Mouse (Mus musculus): ENCODE results near the gene Pitpnm3. TPM values are rescaled to one million over a fixed set of nuclear protein-coding genes. Genes with fewer than 3 reads are reported as not detected.

Gene Pitpnm3
- total and polyA plus RNA-seq, 2 experiments = 0.06 to 0.18 TPM

DNA sequence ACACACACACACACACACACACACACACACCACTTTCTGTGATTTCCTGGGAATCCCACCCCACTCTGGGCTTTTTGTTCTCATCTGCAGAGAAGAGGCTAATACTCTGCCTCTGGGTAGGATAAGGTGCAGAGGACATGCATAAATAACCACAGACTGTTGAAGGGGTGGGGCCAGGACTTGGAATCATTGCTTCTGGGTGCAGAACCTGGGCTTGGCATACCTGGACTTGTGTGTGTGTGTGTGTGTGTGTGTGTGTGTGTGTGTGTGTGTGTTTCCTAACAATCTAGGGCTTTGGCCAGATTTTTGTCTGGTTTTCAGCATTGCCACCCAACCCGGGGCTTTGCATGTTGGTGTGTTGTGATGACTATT is 10.3 kb upstream of the Pitpnm3 start:
- TF ChIP-seq CTCF (IDR thresholded peaks at IDR 0.05; ENCODE audit: low read depth, low read length) (no peak), POLR2A (IDR thresholded peaks at IDR 0.05; ENCODE audit: extremely low read depth, insufficient read depth, low read length) (no peak)
- Histone ChIP-seq H3K36me3 (ENCODE audit: control insufficient read depth, insufficient read depth, low read length) (no peaks in the 10 kb centered on the region), H3K27me3 (ENCODE audit: control insufficient read depth, insufficient read depth, low read length) (no peaks in the 10 kb centered on the region), H3K4me1 (ENCODE audit: control insufficient read depth, insufficient read depth, low read length) (no peaks in the 10 kb centered on the region), H3K9ac (ENCODE audit: low read depth, low read length) (no peak overlapping the region), H3K4me3 (ENCODE audit: insufficient read depth, low read depth, low read length) (no peak overlapping the region), H3K79me2 (ENCODE audit: control insufficient read depth, insufficient read depth, low read length) (no peaks in the 10 kb centered on the region), H3K27ac (replicated peaks; ENCODE audit: insufficient read depth, low read depth, low read length) (no peak overlapping the region)
- 95% methylated on average over 1 of the region's 1 CpGs for WGBS
- DNase-seq (ENCODE audit: extremely low read depth, low read depth, low spot score) = no peak

DNA sequence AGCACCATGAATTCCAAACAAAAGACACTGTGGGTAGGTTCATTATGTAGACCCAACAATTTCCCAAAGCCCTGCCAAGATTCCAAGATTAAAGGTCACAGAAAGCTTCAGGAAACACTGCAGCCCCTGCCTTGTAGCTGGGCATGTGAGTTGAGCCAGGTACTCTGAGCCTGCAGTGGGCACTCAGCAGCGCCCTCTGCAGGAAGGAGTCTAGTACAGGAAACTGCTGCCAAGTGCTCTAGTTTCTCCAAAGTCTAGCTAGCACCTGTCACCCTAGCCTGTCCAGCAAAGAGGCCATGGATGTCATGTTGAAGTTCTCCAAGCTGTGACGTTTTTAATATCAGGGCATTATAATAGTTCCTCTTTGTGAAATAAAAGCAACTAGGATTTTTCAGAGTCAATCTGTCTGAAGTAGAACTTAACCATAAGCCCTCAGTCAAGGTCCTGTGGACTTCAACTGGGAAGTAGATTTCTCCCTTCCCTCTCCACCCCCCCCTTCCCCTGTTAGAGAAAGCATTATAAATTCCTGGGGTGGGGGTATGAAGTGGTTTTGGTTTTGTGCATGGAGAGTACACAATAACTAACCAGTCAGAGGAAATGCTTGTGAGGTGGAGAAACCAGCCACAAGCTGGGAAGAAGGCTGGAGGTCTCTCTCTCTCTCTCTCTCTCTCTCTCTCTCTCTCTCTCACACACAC is 9.8 kb upstream of the Pitpnm3 start:
- Histone ChIP-seq H3K4me3 (ENCODE audit: insufficient read depth, low read depth, low read length) (no peak overlapping the region), H3K4me1 (ENCODE audit: control insufficient read depth, insufficient read depth, low read length) (no peaks in the 10 kb centered on the region), H3K9ac (ENCODE audit: low read depth, low read length) (no peak overlapping the region), H3K79me2 (ENCODE audit: control insufficient read depth, insufficient read depth, low read length) (no peaks in the 10 kb centered on the region), H3K27ac (replicated peaks; ENCODE audit: insufficient read depth, low read depth, low read length) (no peak overlapping the region), H3K27me3 (ENCODE audit: control insufficient read depth, insufficient read depth, low read length) (no peaks in the 10 kb centered on the region), H3K36me3 (ENCODE audit: control insufficient read depth, insufficient read depth, low read length) (no peaks in the 10 kb centered on the region)
- WGBS = 27% methylated on average over 2 of the region's 2 CpGs
- no peak for TF ChIP-seq POLR2A (IDR thresholded peaks at IDR 0.05; ENCODE audit: extremely low read depth, insufficient read depth, low read length)
- peak; percentile 57 for TF ChIP-seq CTCF (IDR thresholded peaks at IDR 0.05; ENCODE audit: low read depth, low read length)
- DNase-seq (ENCODE audit: extremely low read depth, low read depth, low spot score) = peak; percentile 2

- TF ChIP-seq POLR2A (IDR thresholded peaks at IDR 0.05; ENCODE audit: extremely low read depth, insufficient read depth, low read length) (no peak), CTCF (IDR thresholded peaks at IDR 0.05; ENCODE audit: low read depth, low read length) (no peak)
- H3K36me3 ChIP-seq (ENCODE audit: control insufficient read depth, insufficient read depth, low read length) = no peaks in the 10 kb centered on the region
- no peak overlapping the region for H3K9ac ChIP-seq (ENCODE audit: low read depth, low read length)
- H3K27me3 ChIP-seq (ENCODE audit: control insufficient read depth, insufficient read depth, low read length) = no peaks in the 10 kb centered on the region
- H3K27ac ChIP-seq (replicated peaks; ENCODE audit: insufficient read depth, low read depth, low read length) = no peak overlapping the region
- no peak overlapping the region for H3K4me3 ChIP-seq (ENCODE audit: insufficient read depth, low read depth, low read length)
- DNase-seq (ENCODE audit: extremely low read depth, low read depth, low spot score) = no peak
- 71% methylated on average over 10 of the region's 10 CpGs for WGBS
- H3K79me2 ChIP-seq (ENCODE audit: control insufficient read depth, insufficient read depth, low read length) = no peaks in the 10 kb centered on the region
- H3K4me1 ChIP-seq (ENCODE audit: control insufficient read depth, insufficient read depth, low read length) = no peaks in the 10 kb centered on the region
Observed at GRCm38 (mm10) chr11:72142889-72143288, 7.3 kb upstream of the Pitpnm3 start.

DNA sequence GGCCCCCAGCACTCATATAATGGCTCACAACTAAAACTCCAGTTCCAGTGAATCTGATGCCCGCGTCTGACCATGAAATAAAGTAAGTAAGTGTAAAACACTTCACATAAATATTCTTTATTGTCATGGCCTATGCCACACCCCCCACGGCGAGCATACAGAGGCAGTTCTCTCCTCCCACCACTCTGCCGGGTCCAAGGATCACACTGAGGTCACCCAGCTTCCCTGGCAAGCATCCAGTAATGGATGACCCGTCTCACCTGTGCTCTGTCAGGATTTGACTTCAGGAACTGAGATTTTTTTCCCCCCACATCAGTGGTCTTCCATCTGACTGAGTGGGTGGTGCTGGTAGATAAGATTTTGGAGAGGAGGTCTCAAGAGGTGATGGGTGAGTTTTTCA is 4.6 kb upstream of the Pitpnm3 start:
- Histone ChIP-seq H3K4me3 (ENCODE audit: insufficient read depth, low read depth, low read length) (no peak overlapping the region), H3K27me3 (ENCODE audit: control insufficient read depth, insufficient read depth, low read length) (peaks cover 8% of the 10 kb centered on the region), H3K36me3 (ENCODE audit: control insufficient read depth, insufficient read depth, low read length) (no peaks in the 10 kb centered on the region), H3K79me2 (ENCODE audit: control insufficient read depth, insufficient read depth, low read length) (no peaks in the 10 kb centered on the region), H3K9ac (ENCODE audit: low read depth, low read length) (no peak overlapping the region), H3K27ac (replicated peaks; ENCODE audit: insufficient read depth, low read depth, low read length) (no peak overlapping the region), H3K4me1 (ENCODE audit: control insufficient read depth, insufficient read depth, low read length) (no peaks in the 10 kb centered on the region)
- DNase-seq (ENCODE audit: extremely low read depth, low read depth, low spot score) = no peak
- no peak for TF ChIP-seq POLR2A (IDR thresholded peaks at IDR 0.05; ENCODE audit: extremely low read depth, insufficient read depth, low read length)
- no peak for TF ChIP-seq CTCF (IDR thresholded peaks at IDR 0.05; ENCODE audit: low read depth, low read length)
- WGBS = 43% methylated on average over 6 of the region's 6 CpGs

- Histone ChIP-seq H3K4me3 (ENCODE audit: insufficient read depth, low read depth, low read length) (no peak overlapping the region), H3K27ac (replicated peaks; ENCODE audit: insufficient read depth, low read depth, low read length) (no peak overlapping the region)
Observed at GRCm38 (mm10) chr11:72136231-72136982, 829 bp upstream of the Pitpnm3 start.

More at GRCm38 (mm10) chr11:72136231-72136982, 829 bp upstream of the Pitpnm3 start:
- H3K4me1 ChIP-seq (ENCODE audit: control insufficient read depth, insufficient read depth, low read length) = no peaks in the 10 kb centered on the region
- H3K36me3 ChIP-seq (ENCODE audit: control insufficient read depth, insufficient read depth, low read length) = no peaks in the 10 kb centered on the region
- no peak for TF ChIP-seq POLR2A (IDR thresholded peaks at IDR 0.05; ENCODE audit: extremely low read depth, insufficient read depth, low read length)
- TF ChIP-seq CTCF (IDR thresholded peaks at IDR 0.05; ENCODE audit: low read depth, low read length) = no peak
- peaks cover 15% of the 10 kb centered on the region for H3K27me3 ChIP-seq (ENCODE audit: control insufficient read depth, insufficient read depth, low read length)
- H3K79me2 ChIP-seq (ENCODE audit: control insufficient read depth, insufficient read depth, low read length) = no peaks in the 10 kb centered on the region
- DNase-seq (ENCODE audit: extremely low read depth, low read depth, low spot score) = no peak
- WGBS = 81% methylated on average over 11 of the region's 11 CpGs
- H3K9ac ChIP-seq (ENCODE audit: low read depth, low read length) = no peak overlapping the region
